Mouse (Mus musculus): ENCODE measurements around the gene Plekhg3.

GRCm38 (mm10) chr12:76579806-76580205 lies 49.1 kb downstream of the Plekhg3 start:
- TF ChIP-seq CTCF (IDR thresholded peaks at IDR 0.05; ENCODE audit: low read depth, low read length) (no peak), POLR2A (IDR thresholded peaks at IDR 0.05; ENCODE audit: borderline replicate concordance, low read depth, low read length) (no peak)

Data from bone marrow macrophage, adult 2 months (primary cell).